Mouse (Mus musculus) heart, postnatal 10 days (tissue): Measurements from ENCODE around the gene Cacng7. TPM values are rescaled to one million over a fixed set of nuclear protein-coding genes. Genes with fewer than 3 reads are reported as not detected.
"Not testable (repeated sequence)": the region's sequence is repeated elsewhere in the genome, so short reads cannot be mapped to it uniquely, and the experiment has no call there.

ENCODE experiments used
- DNase-seq, 2 experiments: peaks; one replicate each; pipeline ENCODE4 v3.0.0; 2021
- intact Hi-C: fragments of 180-260 bp; cut with DNase I; formaldehyde crosslinking; loops from one replicate; pipeline ENCODE4 v1.15.1; 2025
- total RNA-seq, 2 experiments: library from RNA; stranded (reverse); gene quantifications; 2 replicates each; pipeline ENCODE4 v1.2.3; 2021

The Cacng7 gene
- total RNA-seq, 2 experiments from 2014 or later: 7.7 to 9.7 TPM

DNA sequence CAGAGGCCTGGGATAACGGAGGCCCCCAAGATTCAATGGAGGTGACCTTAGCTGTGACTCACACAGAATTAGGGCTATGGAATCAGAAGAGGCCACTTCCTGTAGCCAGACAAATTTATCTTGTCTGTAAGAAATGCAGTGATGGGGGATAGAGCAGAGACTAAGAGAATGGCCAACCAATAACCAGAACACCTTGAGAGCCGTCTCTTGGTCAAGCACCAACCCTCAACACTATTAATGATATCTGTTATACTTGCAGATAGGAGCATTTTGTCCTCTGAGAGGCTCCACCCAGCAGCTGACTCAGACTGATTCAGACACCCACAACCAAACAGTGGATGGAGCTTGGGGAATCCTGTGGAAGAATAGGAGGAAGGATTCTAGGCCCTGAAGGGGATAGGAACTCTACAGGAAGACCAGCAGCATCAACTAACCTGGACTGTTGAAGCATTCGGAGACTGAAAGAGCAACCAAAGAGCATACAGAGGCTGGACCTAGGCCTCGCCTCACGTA is 52.1 kb downstream of the Cacng7 start:
- no peak for DNase-seq
- intact Hi-C loops: loop anchor here (5.0 kb wide), 1 partner anchor 327 kb away; no protein-coding TSS in a partner anchor

DNA sequence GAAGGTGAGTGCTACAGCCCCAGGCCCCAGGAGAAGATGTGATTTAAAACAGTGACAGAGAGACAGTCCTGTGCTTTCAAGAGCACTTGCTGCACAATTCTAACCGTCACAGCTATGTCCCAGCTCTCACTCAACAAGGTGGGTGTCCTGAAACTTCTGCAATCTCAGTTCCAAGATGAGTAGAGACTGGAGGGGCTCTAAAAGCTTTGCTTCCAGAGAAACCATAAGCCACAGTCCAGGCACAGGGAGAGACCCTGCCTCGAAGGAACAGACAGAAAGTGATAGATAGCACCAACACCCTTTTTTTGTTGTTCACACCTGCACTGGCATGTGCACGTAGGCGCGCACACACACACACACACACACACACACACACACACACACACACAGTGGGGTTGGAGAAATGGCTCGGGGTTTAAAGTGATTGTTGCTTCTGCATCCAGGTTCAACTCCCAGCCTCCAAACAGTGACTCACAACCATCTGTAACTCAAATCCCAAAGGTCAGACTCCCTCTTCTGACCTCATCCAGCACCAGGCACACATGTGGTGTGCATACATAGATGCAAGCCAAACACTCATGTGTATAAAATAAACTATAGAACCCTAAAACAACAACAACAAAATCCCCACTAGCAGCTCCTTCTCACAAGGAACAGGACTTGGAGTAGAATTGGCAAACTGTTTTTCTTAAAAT is 53.4 kb downstream of the Cacng7 start:
- DNase-seq: no peak
- intact Hi-C loops: no loop called here

DNA sequence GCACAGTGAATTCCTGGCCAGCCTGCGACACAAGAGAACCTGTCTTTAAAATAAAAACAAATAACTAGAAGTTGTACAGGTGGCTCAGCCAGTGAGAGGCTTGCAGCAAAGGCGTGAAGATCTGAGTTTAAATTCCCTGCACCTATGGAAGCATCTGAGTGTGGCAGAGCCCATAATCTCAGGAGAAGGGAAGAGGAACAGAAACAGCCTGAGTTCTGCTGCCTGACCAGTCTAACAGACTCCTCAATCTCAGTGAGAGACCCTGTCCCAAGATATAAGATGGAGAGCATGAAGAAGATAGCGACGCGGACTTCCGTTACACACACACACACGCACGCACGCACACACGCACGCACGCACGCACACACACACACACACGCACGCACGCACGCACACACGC is 55.0 kb downstream of the Cacng7 start:
- DNase-seq: no peak
- intact Hi-C loops: no loop called here

DNA sequence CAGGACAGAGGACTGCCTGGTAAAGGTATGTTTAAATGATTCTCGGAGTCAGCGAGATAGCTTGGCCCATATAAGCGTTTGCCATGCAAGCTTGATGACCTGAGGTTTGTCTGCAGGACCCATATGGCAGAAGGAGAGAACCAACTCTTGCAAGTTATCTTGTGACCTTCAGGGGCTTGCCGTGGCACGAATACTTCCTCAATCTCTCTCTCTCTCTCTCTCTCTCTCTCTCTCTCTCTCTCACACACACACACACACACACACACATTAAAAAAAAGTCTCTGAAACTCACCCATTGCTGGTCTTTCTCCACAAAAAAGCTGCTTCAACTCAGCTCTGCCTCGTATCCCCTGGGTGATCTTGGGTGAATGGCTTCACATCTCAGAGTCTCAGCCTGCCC is 56.1 kb downstream of the Cacng7 start:
- intact Hi-C loops: no loop called here
- DNase-seq: no peak

DNA sequence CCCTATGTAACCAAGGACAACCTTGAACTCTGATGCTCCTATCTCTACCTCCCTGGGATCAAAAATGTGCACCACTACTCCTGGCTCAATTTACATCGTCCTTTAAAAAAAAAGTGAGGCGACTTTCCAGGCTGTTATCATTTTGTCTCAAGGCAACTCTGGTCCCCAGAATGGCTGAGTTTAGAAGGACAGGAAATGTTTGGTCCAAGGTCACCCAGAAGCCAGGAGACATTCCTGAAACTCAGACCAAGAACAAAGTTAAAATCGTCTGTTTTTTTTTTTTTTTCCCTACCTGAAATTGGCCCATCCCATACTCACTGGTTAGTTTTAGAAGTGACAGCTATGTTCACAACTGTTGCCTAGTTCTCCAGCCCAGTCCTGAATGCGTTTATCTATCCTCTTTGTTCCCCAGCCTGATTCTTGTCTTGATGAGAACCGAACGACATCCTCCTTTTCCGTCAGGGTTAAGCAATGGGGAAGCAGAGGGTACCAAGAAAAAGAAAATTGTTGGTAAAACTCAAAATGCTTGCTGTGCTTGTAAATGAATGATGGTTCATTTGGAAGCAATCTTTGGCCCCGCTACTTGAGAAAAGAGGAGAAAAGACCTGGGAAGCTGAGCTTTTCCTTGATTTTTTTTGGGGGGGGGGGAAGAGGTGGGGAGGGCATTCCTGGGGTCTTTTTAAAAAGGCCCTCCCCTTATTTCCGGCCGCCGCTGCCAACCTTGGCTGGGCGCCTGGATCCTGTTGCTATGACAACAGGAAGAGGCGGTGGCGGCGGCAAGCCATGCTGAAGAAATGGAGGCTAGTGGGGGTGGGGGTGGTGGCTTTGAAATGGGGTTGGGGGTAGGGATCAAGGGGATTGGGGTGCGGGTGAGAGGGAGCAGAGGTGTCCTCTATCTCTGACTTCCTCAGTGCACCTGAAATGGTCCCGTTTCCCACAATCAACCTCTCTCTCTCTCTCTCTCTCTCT is 57.0 kb downstream of the Cacng7 start:
- DNase-seq: peak; percentile 33 to 60
- intact Hi-C loops: no loop called here

DNA sequence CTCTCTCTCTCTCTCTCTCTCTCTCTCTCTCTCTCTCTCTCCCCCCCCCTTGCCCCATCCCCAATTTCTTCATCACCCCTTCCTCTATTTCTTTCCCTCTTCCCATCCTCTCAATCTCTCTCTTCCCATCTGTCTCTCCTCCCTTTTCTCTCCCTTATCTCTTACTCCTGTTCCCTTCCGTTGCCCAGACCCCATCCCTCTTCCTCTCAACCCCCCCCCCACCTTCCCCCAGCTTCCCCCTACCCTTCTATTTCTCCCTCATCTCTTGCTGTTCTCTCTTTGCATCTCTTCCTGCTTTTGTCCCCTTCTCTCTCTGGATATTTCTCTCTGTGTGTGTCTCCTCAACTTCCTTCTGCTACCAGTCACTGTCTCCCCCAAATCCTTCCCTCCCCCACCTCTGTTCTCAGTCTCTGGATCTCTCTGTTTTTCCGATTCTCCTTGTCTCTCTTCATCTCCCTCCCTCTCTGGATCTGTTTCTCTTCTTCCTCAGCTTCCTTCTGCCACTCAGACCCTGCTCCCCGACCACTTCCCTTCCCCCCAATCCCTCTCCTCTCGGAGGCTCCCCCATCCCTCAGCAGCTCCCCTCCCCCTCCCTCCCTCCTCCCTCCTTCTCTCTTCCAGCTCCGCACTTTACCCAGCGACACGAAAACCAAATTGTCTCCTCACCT is 57.8 kb downstream of the Cacng7 start, which contains the start of gene Cacng8:
Cacng8 (plus strand) TSS at position 271 of the 668 bp plus-strand sequence.
- intact Hi-C loops: no loop called here
- DNase-seq: no peak

DNA sequence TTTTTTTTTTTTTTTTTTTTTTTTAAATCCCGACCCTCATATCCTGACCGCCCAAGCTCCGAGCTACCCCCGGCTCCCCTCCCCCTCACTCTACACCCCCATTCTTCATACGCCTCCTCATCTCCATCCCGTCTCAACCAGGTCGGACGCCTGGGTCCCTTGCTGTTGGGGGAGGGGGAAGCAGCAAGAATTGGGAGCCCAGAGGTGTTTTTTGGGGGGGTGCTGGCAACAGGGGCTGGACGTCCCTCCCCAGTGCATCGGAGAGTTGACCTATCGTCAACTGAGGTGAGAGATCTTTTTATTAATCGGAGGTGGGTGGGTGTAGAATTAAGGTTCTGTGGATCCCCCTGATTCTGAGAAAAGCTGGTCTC is 58.3 kb downstream of the Cacng7 start:
- intact Hi-C loops: no loop called here
- DNase-seq: no peak

DNA sequence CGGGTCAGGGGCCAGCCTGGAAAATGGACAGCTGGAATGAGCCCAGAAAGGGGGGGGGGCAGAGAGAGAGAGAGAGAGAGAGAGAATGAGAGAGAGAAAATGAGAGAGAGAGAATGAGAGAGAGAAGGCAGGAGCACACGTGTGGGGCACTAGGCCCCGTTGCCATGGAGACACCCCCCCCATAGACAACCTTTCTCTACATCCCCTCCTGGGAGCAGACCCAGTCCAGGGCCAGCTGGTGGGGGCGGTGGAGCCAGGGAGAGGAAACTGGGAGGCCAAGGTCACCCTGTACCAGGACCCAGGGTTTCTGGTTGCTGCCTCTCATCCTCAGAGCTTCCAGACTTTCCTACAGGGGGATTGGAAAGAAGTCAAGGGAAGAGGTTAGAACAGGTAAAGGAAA is 59.1 kb downstream of the Cacng7 start:
- DNase-seq: no peak
- intact Hi-C loops: no loop called here

DNA sequence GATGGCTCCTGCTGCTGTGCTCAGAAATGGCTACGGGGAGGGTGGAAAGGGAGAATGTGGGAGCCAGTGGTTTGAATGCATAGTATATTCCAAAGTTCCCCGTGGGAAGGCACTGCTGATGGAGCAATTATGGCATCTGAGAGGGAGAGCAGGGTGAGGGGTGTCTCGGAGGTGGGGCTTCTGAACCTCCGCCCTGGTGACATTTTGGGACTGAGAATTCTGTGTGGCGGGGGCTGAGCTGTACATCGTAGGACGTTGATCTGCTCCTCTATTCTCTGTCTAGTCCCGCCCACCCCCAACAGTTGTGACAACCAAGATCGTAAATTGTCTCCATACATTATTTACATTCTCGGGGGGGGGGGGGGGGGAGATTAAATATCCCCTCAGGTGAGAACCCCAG is 64.6 kb downstream of the Cacng7 start:
- no peak for DNase-seq
- intact Hi-C loops: no loop called here

DNA sequence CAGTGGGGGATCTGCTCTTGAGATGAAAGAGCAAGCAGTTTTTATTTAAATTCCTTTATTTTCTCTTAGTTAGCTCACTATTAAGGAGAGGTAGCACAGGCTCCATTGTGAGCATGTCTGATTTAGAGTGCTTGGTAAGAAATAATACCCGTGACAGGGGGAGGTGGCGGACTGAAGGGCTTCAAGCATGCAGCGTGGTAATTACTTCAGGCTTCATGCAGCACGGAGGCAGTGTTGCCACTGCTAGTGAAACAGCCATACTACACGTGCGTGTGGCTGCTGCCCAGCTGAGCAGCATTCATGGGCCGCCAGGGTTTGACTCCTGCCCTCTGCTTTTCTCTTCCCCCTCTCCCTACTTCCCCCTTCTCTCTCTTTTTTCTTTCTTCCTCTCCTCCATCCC is 65.0 kb downstream of the Cacng7 start:
- intact Hi-C loops: no loop called here
- no peak for DNase-seq

DNA sequence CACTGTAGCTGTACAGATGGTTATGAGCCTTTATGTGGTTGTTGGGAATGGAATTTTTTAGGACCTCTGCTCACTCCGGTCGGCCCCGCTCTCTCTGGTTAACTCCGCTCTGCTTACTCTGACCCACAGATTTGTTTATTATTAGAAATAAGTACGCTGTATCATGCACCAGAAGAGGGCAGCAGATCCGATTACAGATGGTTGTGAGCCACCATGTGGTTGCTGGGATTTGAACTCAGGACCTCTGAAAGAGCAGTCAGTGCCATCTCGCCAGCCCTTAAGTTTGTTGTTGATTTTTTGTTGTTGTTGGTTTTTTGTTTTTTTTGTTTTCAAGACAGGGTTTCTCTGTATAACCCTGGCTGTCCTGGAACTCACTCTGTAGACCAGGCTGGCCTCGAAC is 65.6 kb downstream of the Cacng7 start:
- intact Hi-C loops, DNase-seq: not testable (repeated sequence)

DNA sequence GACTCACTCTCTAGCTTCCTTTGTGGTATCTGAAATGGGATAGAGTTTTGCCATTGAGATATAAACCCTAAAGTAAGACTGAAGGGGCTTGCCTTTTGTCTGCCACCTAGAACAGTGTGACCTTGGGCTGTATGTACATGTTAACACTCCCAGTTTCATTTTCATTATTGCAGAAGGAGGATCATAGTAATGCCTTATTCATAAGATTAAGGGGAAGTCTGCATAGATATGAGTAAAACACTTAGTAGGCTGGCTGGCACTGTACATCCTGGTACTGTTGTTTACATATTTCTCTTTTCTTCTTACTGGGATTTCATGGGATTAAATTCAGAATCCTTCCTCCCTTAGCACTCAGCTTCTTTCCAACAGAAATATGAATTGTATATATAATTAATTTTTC is 67.2 kb downstream of the Cacng7 start:
- intact Hi-C loops: no loop called here
- no peak for DNase-seq

DNA sequence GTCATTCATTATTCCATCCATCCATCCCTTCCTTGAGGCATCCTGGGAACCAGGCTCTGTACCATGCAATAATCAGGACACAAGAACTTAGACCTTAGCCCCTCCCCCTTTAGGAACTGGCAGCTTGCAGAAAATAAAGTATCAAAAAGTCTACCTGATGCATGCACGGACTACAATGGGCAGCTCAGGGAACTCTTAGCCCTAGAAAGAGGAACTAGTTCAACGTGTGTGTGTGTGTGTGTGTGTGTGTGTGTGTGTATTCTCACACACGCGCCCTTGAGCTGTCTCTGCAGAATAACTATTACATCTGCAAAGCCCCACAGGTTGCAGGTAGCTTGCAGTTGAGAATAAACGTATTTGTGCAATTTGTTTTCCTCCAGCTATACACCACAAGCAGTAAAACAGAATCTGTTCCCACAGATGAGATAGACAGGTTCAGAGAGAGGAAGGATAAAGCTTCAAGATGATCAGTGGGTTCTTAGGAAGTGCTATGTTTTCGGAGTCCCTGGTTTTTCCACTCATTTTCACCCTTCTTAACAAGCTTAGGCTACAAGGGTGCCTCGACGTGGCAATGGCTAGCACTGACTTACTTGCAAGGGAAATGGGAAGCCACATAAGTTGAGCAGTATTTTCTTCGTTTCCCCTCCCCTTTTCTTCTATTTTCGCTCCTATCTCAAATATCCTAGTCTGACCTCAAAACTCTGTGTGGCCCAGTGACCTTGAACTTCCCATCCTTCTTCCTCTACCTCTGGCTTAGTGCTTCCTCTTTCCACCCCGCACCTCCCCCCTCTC is 77.2 kb downstream of the Cacng7 start:
- intact Hi-C loops: no loop called here

DNA sequence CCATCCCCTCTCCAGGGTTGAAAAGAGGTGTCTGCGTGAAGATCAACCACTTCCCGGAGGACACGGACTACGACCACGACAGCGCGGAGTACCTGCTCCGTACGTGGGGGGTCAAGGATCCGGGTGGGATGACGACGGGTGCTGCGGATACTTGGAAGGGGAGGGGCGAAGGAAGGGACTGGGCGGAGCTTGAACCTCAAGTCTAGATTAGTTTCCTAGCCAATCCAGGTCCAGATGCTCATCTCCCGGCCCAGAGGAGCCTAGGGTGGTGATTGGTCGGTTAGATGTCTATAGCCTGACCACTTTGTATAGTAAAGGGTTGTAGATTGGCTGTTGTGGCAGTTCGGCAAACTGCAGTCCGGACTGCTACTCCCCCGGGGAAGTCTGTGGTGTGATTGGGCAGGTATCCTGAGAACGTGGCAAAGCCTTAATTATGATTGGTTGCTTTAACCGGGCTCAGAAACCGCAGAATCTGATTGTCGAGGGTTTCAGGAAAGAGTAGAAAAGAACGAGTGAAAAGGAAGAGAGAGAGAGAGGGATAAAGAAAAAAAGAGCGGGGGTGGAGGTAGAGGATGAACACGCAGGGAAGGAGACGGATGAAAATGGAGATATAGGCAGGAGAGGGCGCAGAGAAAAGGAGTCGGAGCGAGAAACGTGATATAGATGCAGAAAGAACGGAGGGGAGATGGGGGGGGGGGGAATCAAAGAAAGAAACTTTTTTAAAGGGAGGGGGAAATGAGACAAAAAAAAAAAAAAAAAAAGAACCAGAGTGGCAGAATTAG is 78.6 kb downstream of the Cacng7 start:
- intact Hi-C loops: no loop called here

More for the DNA sequence above, 77.2 kb downstream of the Cacng7 start:
- DNase-seq: no peak

DNA sequence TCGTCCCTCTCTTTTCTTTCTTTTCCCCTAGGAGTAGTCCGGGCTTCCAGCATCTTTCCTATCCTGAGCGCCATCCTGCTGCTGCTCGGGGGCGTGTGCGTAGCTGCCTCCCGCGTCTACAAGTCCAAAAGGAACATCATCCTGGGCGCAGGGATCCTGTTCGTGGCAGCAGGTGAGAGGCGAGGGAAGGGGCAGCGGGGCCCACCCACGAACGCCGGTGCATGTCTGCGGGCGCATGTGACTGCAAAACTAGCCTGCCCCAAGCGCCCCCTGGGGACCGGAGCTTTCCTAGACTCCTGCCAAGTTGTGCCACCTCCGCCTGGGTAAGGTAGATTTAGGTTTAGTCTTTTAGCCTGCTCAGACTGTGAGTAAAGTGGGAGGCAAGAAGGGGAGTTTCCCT is 79.3 kb downstream of the Cacng7 start:
- intact Hi-C loops: no loop called here
- peak in 1 of 2 experiments; percentile 18 for DNase-seq

More for the DNA sequence above, 78.6 kb downstream of the Cacng7 start:
- peak in 1 of 2 experiments; percentile 18 for DNase-seq

DNA sequence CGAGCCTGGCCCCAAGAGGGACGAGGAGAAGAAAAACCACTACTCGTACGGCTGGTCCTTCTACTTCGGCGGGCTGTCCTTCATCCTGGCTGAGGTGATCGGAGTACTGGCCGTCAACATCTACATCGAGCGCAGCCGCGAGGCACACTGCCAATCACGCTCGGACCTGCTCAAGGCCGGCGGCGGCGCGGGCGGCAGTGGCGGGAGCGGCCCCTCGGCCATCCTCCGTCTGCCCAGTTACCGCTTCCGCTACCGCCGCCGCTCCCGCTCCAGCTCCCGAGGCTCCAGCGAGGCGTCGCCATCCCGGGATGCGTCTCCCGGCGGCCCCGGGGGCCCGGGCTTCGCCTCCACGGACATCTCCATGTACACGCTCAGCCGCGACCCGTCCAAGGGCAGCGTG is 82.1 kb downstream of the Cacng7 start:
- intact Hi-C loops: no loop called here
- DNase-seq: peak; percentile 27 to 31

DNA sequence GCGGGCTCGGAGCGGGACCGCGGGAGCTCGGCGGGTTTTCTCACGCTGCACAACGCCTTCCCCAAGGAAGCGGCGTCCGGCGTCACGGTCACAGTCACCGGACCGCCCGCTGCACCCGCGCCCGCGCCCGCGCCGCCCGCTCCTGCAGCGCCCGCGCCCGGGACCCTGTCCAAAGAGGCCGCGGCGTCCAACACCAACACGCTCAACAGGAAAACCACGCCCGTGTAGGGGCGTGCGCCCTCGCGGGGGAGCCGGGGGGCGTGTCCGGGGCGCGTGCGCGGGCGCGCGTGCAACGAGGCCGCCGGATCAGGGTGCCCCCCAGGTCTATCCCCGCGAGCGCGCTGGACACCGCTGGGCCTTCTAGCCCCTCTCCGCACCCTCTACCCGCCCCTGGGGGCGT is 82.6 kb downstream of the Cacng7 start:
- peak in 1 of 2 experiments; percentile 20 for DNase-seq

More for the DNA sequence above, 82.6 kb downstream of the Cacng7 start:
- intact Hi-C loops: no loop called here
